Mouse (Mus musculus) MEL (cell line): Measurements from ENCODE around the gene Exosc6. TPM values are rescaled to one million over a fixed set of nuclear protein-coding genes. Genes with fewer than 3 reads are reported as not detected.

Source experiments
- DNase-seq: peaks from one replicate; pipeline ENCODE4 v3.0.0; 2011; ENCODE audit warnings: low read depth, low spot score
- H3K27ac ChIP-seq: 2 replicates; pipeline ENCODE4 v1.5.1; 2012; ENCODE audit warnings: low read depth, mild to moderate bottlenecking, control low read depth, low read length, moderate library complexity; ENCODE audit not compliant: control insufficient read depth
- H3K27me3 ChIP-seq, 2 experiments: fragments of 150-350 bp in 1 of 2; sonication (generic) in 1 of 2; 2 replicates each; pipeline ENCODE4 v1.6.1; 2012; ENCODE audit warnings: low read length in 2 of 2, mild to moderate bottlenecking in 2 of 2, improper control_type of control experiment in 1 of 2, moderate library complexity in 1 of 2; ENCODE audit not compliant: insufficient read depth in 2 of 2, control insufficient read depth in 1 of 2
- H3K36me3 ChIP-seq, 2 experiments: 2 replicates each; pipeline ENCODE4 v1.6.1; 2012 to 2014; ENCODE audit warnings: low read length in 2 of 2, improper control_type of control experiment in 1 of 2, inconsistent platforms in 1 of 2, mild to moderate bottlenecking in 1 of 2; ENCODE audit not compliant: insufficient read depth in 2 of 2, control insufficient read depth in 1 of 2
- H3K4me1 ChIP-seq, 2 experiments: fragments of 150-350 bp in 1 of 2; sonication (generic) in 1 of 2; 2 replicates each; pipeline ENCODE4 v1.6.1; 2012; ENCODE audit warnings: low read length in 2 of 2, improper control_type of control experiment in 1 of 2, mild to moderate bottlenecking in 1 of 2; ENCODE audit not compliant: insufficient read depth in 2 of 2, control insufficient read depth in 1 of 2
- H3K4me3 ChIP-seq, 2 experiments: fragments of 150-350 bp in 1 of 2; sonication (generic) in 1 of 2; 2 replicates each; pipeline ENCODE4 v1.5.1; 2012; ENCODE audit warnings: low read depth in 2 of 2, low read length in 2 of 2, mild to moderate bottlenecking in 2 of 2, moderate library complexity in 2 of 2, control low read depth in 1 of 2, improper control_type of control experiment in 1 of 2; ENCODE audit not compliant: control insufficient read depth in 1 of 2, insufficient read depth in 1 of 2
- H3K79me2 ChIP-seq: 2 replicates; pipeline ENCODE4 v1.6.1; 2012; ENCODE audit warnings: mild to moderate bottlenecking, low read length, moderate library complexity; ENCODE audit not compliant: control insufficient read depth, poor library complexity, insufficient read depth
- H3K9ac ChIP-seq: 2 replicates; pipeline ENCODE4 v1.6.1; 2012; ENCODE audit warnings: low read depth, mild to moderate bottlenecking, control low read depth, low read length, moderate library complexity; ENCODE audit not compliant: control insufficient read depth, poor library complexity, severe bottlenecking
- H3K9me3 ChIP-seq: fragments of 150-350 bp; sonication (generic); replicated peaks from 2 replicates; pipeline ENCODE4 v1.6.1; 2012; ENCODE audit warnings: mild to moderate bottlenecking, low read length, improper control_type of control experiment, moderate library complexity; ENCODE audit not compliant: insufficient read depth
- CHD2 ChIP-seq: IDR thresholded peaks from 2 replicates; pipeline ENCODE4 v1.6.1; 2011; ENCODE audit warnings: low read length, improper control_type of control experiment
- CTCF ChIP-seq, 3 experiments: IDR thresholded peaks in 2 of 3; conservative IDR thresholded peaks in 1 of 3; 2 replicates each; pipeline ENCODE4 v1.5.1; 2011 to 2012; ENCODE audit warnings: low read length in 3 of 3, low read depth in 2 of 3, mild to moderate bottlenecking in 2 of 3, improper control_type of control experiment in 1 of 3, inconsistent platforms in 1 of 3, mixed read lengths in 1 of 3, moderate library complexity in 1 of 3; ENCODE audit not compliant: control insufficient read depth in 1 of 3, insufficient read depth in 1 of 3, poor library complexity in 1 of 3, severe bottlenecking in 1 of 3
- ELF1 ChIP-seq: IDR thresholded peaks from 2 replicates; pipeline ENCODE4 v1.6.1; 2014; ENCODE audit warnings: low read depth, mild to moderate bottlenecking, inconsistent platforms, low read length, improper control_type of control experiment, moderate library complexity
- EP300 ChIP-seq, 2 experiments: IDR thresholded peaks; 2 replicates each; pipeline ENCODE4 v1.6.1; 2011; ENCODE audit warnings: improper control_type of control experiment in 2 of 2, low read length in 2 of 2, low read depth in 1 of 2, mild to moderate bottlenecking in 1 of 2
- HCFC1 ChIP-seq: IDR thresholded peaks from 2 replicates; pipeline ENCODE4 v1.6.1; 2012; ENCODE audit warnings: low read depth, mild to moderate bottlenecking, inconsistent platforms, low read length, improper control_type of control experiment, moderate library complexity
- JUND ChIP-seq: IDR thresholded peaks from 2 replicates; pipeline ENCODE4 v1.6.1; 2011; ENCODE audit warnings: low read depth, mild to moderate bottlenecking, improper control_type of control experiment, low read length
- KAT2A ChIP-seq: conservative IDR thresholded peaks from 2 replicates; pipeline ENCODE4 v1.6.1; 2012; ENCODE audit warnings: low read depth, low read length, improper control_type of control experiment, inconsistent platforms
- MAX ChIP-seq: IDR thresholded peaks from 2 replicates; pipeline ENCODE4 v1.6.1; 2011; ENCODE audit warnings: low read length, improper control_type of control experiment
- MEF2A ChIP-seq: IDR thresholded peaks from 2 replicates; pipeline ENCODE4 v1.6.1; 2014; ENCODE audit warnings: low read depth, mild to moderate bottlenecking, inconsistent platforms, low read length, improper control_type of control experiment; ENCODE audit not compliant: poor library complexity, insufficient replicate concordance, severe bottlenecking; ENCODE audit errors: extremely low read depth
- MXI1 ChIP-seq: IDR thresholded peaks from 2 replicates; pipeline ENCODE4 v1.6.1; 2011; ENCODE audit warnings: mild to moderate bottlenecking, low read depth, low read length, improper control_type of control experiment
- MYB ChIP-seq: IDR thresholded peaks from 2 replicates; pipeline ENCODE4 v1.6.1; 2011; ENCODE audit warnings: mild to moderate bottlenecking, low read depth, low read length, improper control_type of control experiment
- POLR2A ChIP-seq, 2 experiments: IDR thresholded peaks; 2 replicates each; pipeline ENCODE4 v1.6.1; 2011 to 2012; ENCODE audit warnings: low read length in 2 of 2, mild to moderate bottlenecking in 2 of 2, control low read depth in 1 of 2, improper control_type of control experiment in 1 of 2, low read depth in 1 of 2, moderate library complexity in 1 of 2; ENCODE audit not compliant: control insufficient read depth in 1 of 2, insufficient read depth in 1 of 2, poor library complexity in 1 of 2
- POLR2AphosphoS2 ChIP-seq: IDR thresholded peaks from 2 replicates; pipeline ENCODE4 v1.6.1; 2011; ENCODE audit warnings: low read length, improper control_type of control experiment
- RCOR1 ChIP-seq: IDR thresholded peaks from 2 replicates; pipeline ENCODE4 v1.6.1; 2012; ENCODE audit warnings: low read depth, mild to moderate bottlenecking, inconsistent platforms, low read length, improper control_type of control experiment
- TAL1 ChIP-seq: IDR thresholded peaks from 2 replicates; pipeline ENCODE4 v1.6.1; 2012; ENCODE audit warnings: mild to moderate bottlenecking, inconsistent platforms, low read length, moderate library complexity, mixed read lengths
- USF1 ChIP-seq: IDR thresholded peaks from 2 replicates; pipeline ENCODE4 v1.6.1; 2014; ENCODE audit warnings: low read depth, mild to moderate bottlenecking, inconsistent platforms, low read length, improper control_type of control experiment, moderate library complexity
- USF2 ChIP-seq, 2 experiments: IDR thresholded peaks; 2 replicates each; pipeline ENCODE4 v1.6.1; 2011 to 2012; ENCODE audit warnings: improper control_type of control experiment in 2 of 2, low read length in 2 of 2, borderline replicate concordance in 1 of 2, inconsistent platforms in 1 of 2, low read depth in 1 of 2, mild to moderate bottlenecking in 1 of 2; ENCODE audit not compliant: insufficient read depth in 1 of 2
- ZNF384 ChIP-seq: IDR thresholded peaks from 2 replicates; pipeline ENCODE4 v1.6.1; 2012; ENCODE audit warnings: low read depth, mild to moderate bottlenecking, inconsistent platforms, low read length, improper control_type of control experiment
- polyA plus RNA-seq, 2 experiments: library from polyadenylated mRNA; stranded (reverse) in 1 of 2; unstranded in 1 of 2; fragments of >175 nt in 1 of 2; fragments of >200 nt in 1 of 2; gene quantifications; 2 replicates each; pipeline versions ENCODE4 v1.2.1 to v1.2.4; 2012; ENCODE audit warnings: low replicate concordance in 2 of 2, low read depth in 1 of 2; ENCODE audit not compliant: insufficient read length in 2 of 2, insufficient read depth in 1 of 2, missing spikeins in 1 of 2
- total RNA-seq: library from RNA; depleted of rRNA; stranded (reverse); fragments of 300-350 nt; gene quantifications from 2 replicates; pipeline ENCODE4 v1.2.3, GENCODE M21; 2012

Exosc6 gene
- total and polyA plus RNA-seq, 3 experiments = 8.0 to 26.4 TPM; not detected in 1

DNA sequence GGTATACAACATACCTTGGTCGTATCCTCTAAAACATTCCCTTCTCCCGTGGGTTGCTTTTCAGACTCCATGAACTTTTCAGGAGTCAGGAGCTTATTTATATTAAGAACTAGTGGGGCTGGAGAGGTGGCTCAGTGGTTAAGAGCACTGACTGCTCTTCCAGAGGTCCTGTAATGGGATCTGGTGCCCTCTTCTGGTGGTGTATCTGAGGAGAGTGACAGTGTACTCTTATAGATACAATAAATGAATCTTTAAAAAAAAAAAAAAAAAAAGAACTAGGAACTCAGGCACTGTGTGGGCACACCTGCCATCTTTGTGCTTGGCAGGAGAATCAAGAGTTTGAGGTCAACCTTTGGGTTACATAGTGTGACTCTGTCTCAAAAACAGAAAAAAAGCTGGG lies 7.4 kb upstream of the Exosc6 start:
- H3K9me3 ChIP-seq = no peaks in the 10 kb centered on the region
- peak; percentile 45 for DNase-seq
- no peaks in the 10 kb centered on the region for H3K4me1 ChIP-seq
- 0 out of 2 replicates have a peak, but pooled peaks cover 3% of the 10 kb centered on the region for H3K79me2 ChIP-seq
- H3K36me3 ChIP-seq = peaks cover 0 to 64% of the 10 kb centered on the region in 2 experiments; a peak in 2 of 4 replicates
- TF ChIP-seq CTCF (IDR thresholded peaks at IDR 0.05 in 2 of 3, conservative IDR thresholded peaks at IDR 0.05 in 1 of 3; ENCODE audit: control insufficient read depth in 1 of 3, insufficient read depth in 1 of 3, low read depth in 2 of 3, low read length in 3 of 3, poor library complexity in 1 of 3, severe bottlenecking in 1 of 3) (peak in 1 of 3 experiments; percentile 25; a peak in 1 of 6 replicates), ZNF384 (peak; percentile 74), MXI1 (no peak)
- H3K4me3 ChIP-seq = no peak overlapping the region
- no peaks in the 10 kb centered on the region for H3K27me3 ChIP-seq
- H3K27ac ChIP-seq = no peak overlapping the region
- no peak overlapping the region for H3K9ac ChIP-seq

DNA sequence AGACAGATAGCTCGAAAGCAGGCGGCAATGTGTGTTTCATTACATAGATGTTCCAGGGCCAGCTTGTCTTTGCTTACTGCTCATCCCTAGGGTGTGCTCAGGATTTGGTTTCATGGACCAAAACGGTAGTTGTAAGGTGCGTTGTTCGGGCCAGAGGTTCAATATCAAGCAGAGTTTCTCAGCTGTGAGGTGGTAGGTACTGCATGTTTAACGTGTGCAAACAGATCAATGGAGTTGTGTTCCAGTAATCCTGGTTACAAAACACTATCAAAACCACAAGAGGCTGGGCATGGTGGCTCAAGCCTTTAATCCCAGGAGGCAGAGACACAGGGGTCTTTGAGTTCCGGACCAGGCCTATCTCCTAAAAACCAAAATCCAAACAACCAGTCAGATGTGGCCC lies 7.0 kb upstream of the Exosc6 start:
- Histone ChIP-seq H3K4me3 (no peak overlapping the region), H3K4me1 (no peaks in the 10 kb centered on the region), H3K27ac (no peak overlapping the region), H3K27me3 (no peaks in the 10 kb centered on the region), H3K79me2 (0 out of 2 replicates have a peak, but pooled peaks cover 3% of the 10 kb centered on the region), H3K9me3 (no peaks in the 10 kb centered on the region), H3K9ac (no peak overlapping the region), H3K36me3 (peaks cover 0 to 61% of the 10 kb centered on the region in 2 experiments; a peak in 2 of 4 replicates)
- no peak for DNase-seq
- TF ChIP-seq MEF2A (no peak), USF1 (no peak), ELF1 (no peak), MAX (no peak), EP300 (IDR thresholded peaks at IDR 0.05; ENCODE audit: low read depth in 1 of 2, low read length in 2 of 2) (no peak), RCOR1 (no peak), POLR2A (IDR thresholded peaks at IDR 0.05; ENCODE audit: control insufficient read depth in 1 of 2, insufficient read depth in 1 of 2, low read depth in 1 of 2, low read length in 2 of 2, poor library complexity in 1 of 2) (no peak; a peak in 1 of 4 replicates), JUND (no peak), CHD2 (no peak), HCFC1 (no peak), POLR2AphosphoS2 (no peak), MYB (no peak), KAT2A (no peak)

DNA sequence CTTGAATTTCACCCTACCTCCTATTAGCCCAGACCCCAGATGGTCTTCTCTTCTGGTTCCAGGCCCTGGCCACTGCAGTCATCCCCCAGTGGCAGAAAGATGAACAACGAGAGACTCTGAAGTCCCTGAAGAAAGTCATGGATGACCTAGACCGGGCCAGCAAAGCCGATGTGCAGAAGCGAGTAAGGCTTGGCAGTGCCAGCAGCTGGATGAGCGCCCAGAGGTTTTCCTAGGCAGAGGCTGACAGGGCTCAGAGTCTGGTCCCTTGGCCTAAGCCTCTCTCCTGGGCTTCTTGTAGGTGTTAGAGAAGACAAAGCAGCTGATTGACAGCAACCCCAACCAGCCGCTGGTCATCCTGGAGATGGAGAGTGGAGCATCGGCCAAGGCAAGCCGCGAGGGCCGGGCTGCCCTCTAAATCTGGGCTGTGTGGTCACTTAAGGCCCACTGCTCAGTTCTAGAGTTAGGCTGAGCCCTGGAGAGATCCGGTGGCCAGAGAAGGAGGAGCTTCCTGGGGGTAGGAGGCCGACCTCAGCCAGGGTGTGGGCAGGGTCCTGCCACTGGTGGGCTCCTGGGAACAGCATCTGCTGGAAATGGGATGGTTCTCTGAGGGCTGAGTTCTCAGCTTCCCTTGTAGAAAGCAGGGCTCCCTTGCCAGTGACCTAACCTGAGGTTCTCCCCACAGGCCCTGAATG lies 2.2 kb upstream of the Exosc6 start:
- H3K36me3 ChIP-seq = peaks cover 15 to 20% of the 10 kb centered on the region in 2 experiments
- H3K9ac ChIP-seq = no peak overlapping the region
- H3K79me2 ChIP-seq = peaks cover 22% of the 10 kb centered on the region
- DNase-seq = no peak
- no peaks in the 10 kb centered on the region for H3K9me3 ChIP-seq
- no peak overlapping the region for H3K4me3 ChIP-seq
- TF ChIP-seq TAL1 (no peak), CTCF (IDR thresholded peaks at IDR 0.05 in 2 of 3, conservative IDR thresholded peaks at IDR 0.05 in 1 of 3; ENCODE audit: control insufficient read depth in 1 of 3, insufficient read depth in 1 of 3, low read depth in 2 of 3, low read length in 3 of 3, poor library complexity in 1 of 3, severe bottlenecking in 1 of 3) (peak in 1 of 3 experiments; percentile 11; a peak in 1 of 6 replicates), USF2 (IDR thresholded peaks at IDR 0.05; ENCODE audit: borderline replicate concordance in 1 of 2, insufficient read depth in 1 of 2, low read depth in 1 of 2, low read length in 2 of 2) (no peak), MAX (no peak), MXI1 (no peak), MYB (no peak)
- peaks cover 3 to 13% of the 10 kb centered on the region in 2 experiments for H3K4me1 ChIP-seq
- H3K27me3 ChIP-seq = no peaks in the 10 kb centered on the region
- no peak overlapping the region for H3K27ac ChIP-seq
